Mouse (Mus musculus) frontal cortex, postnatal 10 days (tissue): ENCODE data around the gene Snrpb2.

Experiments
- DNase-seq, 2 experiments: peaks; one replicate each; pipeline ENCODE4 v3.0.0; 2022; ENCODE audit warnings: low spot score in 2 of 2, mixed read lengths in 1 of 2

Gene Snrpb2

DNA sequence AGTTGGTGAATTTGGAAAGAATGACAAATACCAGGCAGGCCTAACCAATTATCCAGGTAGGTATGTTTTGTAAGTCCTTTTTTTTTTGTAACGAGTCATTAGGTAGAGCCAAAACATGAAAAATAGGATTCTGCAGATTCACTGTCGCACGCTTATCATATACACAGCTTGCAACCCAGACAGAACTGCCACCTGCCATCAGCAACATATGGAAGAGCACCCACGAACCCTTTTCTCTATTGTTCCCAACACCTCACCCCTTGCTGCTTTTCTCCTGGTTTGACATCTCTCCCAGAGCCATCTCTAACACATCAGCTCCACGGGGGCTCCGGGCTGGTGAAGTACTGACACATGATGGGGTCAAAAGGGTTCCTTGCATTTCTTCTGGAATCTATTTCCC is 31.9 kb downstream of the Snrpb2 start:
- no peak for DNase-seq

DNA sequence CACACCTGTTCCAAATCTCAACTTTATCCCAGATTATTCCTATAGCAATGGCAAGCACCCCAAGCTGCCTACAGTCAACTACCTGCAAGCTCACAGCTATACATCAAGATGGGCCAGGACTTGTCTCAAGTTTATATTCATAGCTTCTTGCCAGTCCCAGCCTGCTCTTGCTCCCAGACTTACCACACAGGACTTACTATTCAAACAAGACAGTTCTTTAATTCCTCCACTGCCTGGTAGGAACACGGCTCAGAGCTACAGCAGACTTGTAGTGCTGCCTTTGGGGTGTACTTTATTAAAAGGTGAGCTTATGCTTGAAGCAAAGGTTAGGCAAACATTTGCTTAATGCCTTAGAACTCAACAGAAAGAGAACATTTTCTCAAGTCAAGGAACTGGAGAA is 34.3 kb downstream of the Snrpb2 start:
- DNase-seq = no peak

DNA sequence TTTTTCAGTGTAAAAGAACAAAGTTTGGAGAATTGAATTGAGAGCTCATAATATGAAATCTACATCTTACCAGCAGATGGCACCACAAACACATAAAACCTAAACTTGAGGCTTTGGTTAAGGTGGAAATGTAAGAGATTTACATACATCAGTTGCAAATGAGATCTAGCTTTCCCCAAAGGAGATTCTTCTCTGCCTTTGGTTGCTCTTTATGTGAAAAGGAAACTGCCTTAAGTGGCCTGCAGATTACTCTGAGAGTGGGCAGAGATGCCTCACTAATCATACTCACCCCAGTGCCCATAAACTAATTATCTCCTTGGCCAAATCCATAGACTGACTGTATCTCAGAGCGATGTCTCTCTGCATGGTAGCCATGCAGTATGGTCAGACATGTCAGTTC is 51.0 kb downstream of the Snrpb2 start:
- no peak for DNase-seq

DNA sequence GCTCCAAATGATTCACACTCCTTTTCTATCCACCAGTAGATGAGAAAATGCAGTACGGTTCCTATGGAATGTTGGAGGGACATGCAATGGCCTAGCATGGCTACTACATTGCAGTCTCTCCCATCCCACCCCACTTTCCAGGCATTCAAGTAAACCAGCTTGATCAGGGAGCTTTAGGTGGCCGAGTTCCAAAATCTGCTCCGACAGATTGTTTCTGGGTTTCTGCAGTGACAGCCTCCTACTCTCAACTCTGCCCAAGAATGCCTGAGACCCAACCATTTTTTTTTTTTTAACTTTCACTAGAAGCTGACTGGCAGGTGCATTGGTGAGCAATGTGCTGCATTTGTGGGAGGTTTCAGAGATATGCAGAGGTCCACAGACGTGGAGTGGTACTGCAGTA is 51.9 kb downstream of the Snrpb2 start:
- DNase-seq = peak; percentile 16 to 43

DNA sequence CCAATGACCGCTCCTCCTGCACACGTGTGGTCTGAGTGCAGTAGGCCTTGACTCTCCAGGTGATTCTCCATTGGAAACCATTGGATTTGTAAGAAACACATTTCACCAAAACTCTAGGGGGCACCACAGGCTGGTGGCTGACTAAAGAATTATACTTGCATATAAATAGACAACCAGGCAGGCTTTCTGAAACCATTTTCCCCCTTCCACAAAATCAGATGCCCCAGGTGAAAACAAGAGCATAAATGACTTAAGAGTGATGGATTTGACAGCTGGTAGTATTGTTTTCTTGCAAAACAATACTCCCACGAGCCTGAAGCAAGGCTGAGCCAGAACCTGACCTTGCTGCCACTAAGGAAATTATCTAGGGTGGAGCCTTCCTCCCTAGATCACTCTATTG is 54.6 kb downstream of the Snrpb2 start:
- DNase-seq = peak in 1 of 2 experiments; percentile 32

DNA sequence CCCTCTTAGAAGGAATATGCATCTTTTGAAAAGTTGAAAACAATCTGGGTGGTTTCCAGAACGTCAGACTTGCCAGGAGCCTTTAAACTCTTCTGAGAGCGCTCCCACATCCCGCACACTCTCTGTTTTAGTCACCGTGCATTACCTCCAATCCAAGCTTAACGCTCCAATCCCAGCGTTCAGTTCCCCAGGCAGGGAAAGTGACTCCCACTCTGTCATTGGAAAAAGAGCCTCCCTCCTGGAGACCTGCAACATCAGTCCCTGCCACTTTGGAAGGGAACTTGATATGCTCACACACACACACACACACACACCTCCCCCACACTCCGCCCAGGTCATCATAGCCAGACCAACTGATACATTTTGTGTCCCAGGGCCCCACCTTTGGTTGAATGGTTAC is 55.4 kb downstream of the Snrpb2 start:
- no peak for DNase-seq
